Mouse (Mus musculus) urinary bladder, postnatal 10 days (tissue): Measurements from ENCODE around the gene Il3ra.

Experiments
- DNase-seq: peaks from one replicate; pipeline ENCODE4 v3.0.0; 2022; ENCODE audit warnings: low spot score

Gene Il3ra

DNA sequence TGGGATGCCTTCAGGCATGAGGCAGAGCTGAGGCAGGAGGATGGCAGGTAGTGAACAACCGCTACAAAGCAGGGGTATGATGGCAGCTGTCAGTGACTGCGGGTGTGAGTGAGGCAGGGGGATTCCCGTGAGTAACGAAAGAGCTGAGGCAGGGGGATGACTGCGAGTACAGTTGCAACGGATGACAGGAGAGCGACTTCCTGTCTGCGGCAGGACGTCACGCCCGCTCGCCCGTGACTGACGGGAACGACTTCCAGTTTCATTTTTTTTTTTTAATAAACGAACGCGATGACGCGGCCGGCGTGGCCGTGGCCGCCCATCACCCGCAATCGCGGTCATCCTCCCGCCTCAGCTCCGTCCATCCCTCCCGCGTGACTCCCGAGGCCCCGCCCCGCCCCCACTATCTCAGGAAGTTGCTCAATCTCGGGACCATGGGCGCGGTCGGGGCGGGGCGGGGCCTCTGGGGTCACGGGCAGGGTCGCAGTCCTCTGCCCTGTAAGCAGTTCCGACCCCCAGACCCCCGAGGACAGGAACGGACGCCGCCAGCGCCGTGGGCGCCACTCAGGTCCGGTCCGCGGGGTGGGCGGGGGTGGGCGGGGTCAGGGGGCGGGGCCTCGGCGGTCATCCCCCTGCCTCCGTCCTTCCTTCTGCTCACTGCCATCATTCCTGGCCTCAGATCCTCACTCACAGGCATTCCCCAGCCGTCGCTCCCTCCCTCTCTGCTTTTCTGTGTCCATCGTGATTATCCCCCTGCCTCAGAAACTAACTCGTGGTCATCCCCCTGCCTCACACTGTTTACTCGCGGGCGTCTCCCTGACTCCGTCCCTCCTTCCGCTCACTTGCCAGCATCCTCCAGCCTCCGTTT is at the start of gene Il3ra:
Gene Il3ra, plus strand, starts transcription at position 328 of the 865 bp plus-strand sequence.
- DNase-seq = peak; percentile 42

DNA sequence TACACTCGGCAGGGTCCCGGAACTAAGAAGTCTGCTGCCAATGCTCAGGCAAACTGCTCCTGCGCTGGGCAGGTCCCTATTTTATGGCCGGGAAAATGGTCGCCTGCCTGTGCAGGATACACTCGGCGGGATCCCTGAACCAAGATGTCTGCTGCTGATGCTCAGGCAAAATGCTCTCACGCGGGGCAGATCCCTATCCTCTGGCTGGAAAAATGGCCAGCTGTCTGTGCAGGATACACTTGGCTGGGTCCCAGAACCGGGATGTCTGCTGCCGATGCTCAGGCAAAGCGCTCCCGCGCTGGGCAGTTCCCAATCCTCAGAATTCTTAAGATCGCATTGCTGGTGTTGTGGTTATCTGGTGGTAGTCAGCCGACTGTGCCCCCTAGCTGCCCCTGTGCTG is 37.1 kb upstream of the Il3ra start:
- no peak for DNase-seq

DNA sequence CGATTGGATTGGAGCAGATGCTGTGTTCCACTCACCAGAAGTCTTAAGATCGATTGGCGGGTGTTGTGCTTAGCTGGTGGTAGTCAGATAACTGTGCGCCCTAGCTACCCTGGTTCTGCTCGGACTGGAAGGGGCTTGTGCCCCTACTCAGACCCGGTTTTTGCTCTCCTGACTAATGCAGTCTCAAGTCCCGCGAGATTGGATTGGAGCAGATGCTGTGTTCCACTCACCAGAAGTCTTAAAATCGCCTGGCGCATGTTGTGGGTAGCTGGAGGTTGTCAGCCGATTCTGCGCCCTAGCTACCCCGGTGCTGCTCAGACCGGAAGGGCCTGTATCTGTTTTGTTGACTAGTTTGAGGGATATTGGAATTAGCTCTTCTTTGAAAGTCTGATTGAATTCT is 36.7 kb upstream of the Il3ra start:
- DNase-seq = no peak

DNA sequence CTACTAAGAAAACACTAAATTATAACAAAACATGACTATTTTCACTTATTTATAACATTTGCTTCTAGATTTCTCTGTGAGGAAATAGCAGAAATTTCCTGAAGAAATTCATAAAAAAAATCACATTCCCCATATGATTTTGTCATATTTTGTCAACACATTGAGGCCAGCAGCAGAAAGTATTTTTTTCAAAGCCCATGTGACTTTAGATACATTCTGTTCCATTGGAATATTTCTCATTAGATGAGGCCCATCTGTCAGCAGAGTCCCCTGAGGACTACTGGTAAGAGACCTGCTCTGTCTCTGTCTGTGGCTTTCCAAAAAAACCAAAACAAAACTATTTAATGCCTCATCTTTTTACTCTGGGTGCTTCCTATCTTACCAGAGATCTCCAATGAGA is 23.5 kb upstream of the Il3ra start, which contains the start of gene Olfr31:
Gene Olfr31, plus strand, starts transcription at position 301 of the 400 bp plus-strand sequence.
- DNase-seq = no peak

DNA sequence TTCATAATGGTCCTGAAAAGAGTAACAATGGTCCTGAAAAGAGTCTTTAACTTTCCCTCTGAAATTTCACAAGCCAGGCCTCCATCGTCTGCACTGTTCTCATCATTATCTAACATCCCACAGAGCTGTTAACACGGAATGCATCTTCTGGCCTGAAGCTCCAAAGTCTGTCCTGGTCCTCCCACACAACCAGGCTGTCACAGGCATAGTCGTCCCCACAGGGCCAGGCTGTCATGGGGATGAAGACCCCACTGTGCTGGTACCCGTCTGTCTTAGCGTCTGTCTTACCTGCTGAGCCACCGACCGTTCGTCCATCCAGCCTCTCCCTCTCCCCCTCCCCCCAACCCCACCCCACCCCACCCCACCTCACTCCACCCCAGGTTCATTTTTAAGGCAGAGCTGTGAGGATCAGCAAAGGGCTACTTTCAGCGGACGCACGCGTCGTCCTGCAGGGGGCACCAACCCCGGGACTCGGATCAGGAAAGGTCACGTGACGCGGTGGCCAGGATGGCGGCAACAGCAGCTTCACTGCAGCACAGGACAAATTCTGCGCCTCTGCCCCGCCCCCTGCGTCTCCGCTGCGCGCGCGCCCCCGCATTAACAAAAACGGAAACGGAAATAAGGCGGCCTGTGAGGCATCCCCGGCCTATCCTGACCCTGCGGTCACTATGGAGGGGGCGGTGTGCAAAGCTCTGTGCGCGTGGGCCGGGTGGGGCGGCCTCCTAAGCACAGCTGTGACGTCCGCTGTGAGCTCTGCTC is 783 bp upstream of the Il3ra start:
- DNase-seq = peak; percentile 82

DNA sequence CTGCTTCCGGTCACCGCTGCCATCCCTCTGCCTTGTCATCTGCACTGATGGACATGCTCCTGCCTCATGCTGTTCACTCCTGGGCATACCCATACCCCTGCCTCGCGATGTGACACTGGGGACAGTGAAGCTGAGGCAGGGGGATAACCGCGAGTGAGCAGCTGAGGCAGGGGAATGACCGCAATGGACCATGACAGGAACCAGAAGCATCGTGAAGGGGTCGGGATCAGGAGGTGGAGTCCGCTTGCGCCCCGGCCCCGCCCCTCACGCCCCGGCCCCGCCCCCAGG is 682 bp downstream of the Il3ra start:
- no peak for DNase-seq

DNA sequence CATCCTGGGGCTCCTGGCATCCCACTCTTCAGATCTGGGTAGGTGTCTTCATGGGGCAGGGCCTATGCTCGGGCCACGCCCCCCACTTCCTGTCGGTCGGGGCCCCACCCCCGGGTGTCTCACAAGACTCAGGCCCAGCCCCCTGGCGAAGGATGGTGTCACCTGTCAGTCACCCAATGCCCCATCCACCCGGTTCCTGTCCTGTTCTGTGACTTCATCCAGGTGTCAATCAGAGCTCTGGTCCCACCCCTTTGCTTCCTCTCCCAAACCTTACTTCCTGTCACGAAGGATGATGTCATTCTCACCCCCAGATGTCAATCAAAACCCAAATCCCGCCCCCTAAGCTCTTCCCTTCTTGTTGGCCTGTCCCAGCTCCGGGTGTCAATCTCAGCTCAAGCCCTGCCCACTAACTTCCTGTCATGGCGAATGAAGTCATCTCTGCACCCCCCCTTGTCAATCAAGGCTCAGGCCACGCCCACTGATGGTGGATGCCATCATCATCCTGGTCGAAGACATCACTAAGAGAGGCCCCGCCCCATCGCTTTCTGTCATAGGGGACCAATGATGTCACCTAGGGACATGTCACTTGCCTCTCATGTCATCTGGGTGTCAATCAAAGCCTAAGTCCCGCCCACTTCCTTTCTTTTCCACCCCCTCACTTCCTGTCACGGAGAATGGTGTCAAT is 1.2 kb downstream of the Il3ra start:
- no peak for DNase-seq

DNA sequence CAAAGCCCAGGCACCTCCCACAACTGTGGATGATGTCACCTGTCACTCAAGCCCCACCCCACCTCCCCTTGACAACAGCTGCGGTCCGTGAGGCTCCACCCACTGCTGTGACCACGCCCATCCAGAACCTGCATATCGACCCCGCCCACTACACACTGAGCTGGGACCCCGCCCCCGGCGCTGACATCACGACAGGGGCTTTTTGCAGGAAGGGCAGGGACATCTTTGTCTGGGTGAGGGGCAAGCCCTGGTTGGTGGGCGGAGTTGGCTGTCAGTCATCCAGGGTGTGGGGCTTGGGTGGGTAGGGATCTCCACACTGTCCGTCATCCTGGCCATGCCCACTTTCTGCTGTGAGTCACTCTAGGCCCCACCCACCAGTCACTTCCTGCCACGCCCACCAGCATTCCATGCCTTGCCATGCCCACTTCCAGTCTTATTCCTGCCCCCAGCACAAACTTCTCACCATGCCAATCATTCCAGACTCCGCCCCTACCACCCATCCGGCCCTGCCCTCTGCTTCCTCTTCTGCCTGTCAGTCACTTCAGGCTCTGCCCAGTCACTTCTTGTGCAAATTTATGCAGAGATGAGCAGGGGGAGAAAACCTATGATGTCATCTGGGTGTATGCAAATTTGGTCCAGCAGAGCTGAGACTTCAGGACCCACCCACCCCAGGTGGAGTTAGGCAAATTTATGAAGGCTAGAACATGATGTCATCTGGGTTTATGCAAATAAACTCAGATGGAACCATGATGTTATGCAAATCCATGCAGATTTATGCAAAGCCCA is 2.0 kb downstream of the Il3ra start:
- no peak for DNase-seq

DNA sequence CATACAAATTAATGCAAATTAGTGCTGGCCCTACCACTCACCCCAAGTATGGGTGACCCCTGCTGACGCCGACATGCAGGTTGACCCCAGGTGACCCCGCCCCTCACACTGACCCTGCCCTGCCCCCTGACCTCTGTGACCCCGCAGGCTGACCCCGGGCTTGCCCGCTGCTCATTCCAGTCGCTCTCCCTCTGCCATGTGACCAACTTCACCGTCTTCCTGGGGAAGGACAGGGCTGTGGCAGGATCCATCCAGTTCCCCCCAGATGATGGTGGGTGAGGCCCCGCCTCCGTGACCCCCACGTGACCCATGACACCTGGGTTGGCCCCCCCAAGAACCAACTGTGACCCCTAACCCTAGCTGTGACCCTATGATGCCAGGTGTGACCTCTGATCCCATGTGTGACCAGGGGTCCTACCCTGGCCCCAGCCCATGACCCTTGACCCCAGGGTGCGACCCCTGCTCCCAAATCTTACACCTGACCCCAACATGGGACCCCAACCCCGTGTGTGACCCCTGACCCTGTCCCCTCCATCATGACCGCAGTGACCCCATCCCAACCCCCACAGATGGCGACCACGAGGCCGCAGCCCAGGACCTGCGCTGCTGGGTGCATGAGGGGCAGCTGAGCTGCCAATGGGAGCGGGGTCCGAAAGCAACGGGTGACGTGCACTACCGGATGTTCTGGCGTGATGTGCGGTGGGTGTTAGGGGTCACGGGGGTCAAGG is 2.8 kb downstream of the Il3ra start:
- no peak for DNase-seq

DNA sequence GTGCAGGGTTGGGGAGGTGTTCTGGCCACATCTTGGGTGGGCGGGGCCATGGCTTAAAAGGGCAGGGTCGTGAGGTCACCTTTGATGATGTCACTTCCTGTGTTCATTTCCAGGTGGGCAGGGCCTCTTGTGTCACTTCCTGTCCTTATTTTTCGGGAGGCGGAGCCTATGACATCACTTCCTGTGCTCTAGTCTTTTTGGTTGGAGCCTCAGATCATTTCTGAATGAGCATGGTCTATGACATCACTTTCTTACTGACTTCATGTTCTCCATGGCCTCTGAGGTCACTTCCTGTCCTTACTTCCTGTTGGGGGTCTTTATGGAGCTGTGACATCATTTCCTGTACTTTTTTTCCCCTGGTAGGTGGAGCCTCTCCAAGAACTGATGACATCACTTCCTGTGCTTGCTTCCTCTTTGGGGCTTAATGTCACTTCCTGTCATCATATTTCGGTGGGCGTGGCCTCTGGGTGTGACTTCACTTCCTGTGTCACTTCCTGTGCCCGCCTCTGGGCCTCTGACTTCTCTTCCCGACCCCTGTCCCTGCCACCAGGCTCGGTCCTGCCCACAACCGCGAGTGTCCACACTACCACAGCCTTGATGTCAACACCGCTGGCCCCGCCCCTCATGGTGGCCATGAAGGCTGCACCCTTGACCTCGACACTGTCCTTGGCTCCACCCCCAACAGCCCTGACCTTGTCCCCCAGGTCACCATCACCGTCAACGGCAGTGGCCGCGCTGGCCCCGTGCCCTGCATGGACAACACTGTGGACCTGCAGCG is 3.6 kb downstream of the Il3ra start:
- no peak for DNase-seq

DNA sequence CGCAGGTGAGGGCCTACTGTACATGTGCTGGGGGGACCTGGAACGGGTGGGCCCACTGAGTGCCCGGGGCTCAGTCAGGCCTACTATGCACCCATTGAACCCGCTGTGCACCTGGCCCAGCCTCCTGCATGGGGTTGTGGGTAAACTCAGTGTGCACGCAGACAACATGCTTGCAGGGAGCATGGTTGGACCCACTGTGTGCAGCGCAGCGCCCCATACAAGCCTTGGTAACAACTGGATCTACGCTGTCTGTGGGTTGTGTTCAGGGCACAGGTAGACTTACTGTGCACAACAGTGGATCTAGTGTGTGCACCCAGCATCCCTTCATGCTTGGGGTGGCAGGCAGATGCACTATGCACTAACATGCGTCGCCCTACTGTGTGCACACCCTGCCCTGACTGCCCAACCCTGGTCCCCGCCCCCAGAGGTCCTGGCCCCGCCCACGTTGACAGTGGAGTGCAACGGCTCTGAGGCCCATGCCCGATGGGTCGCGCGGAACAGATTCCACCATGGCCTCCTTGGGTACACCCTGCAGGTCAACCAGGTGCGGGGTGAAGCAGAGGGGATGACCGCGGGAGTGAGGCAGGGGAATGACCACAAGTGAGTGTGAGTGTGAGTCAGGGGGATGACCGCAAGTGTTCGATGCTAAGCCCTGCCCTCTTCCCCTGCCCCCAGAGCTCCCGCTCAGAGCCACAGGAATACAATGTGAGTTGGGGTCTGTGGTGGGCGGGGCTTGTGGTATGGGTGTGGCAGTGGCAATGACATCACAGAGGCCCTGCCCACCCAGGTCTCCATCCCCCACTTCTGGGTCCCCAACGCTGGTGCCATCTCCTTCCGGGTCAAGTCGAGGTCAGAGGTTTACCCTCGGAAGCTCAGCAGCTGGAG is 4.4 kb downstream of the Il3ra start:
- DNase-seq = no peak

DNA sequence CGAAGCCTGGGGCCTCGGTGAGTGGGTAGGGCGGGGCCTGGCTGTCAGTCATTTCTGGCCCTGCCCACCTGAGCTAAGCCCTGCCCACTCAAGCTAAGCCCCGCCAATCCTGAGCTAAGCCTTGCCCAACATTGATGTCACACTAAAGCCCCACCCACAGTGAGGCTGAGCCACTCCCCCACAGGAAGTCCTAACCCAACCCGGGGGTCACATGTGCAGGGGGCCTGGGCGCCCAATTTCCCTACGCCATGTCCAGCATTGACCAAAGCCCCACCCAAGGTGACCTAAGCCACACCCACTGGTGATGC is 5.0 kb downstream of the Il3ra start:
- no peak for DNase-seq

DNA sequence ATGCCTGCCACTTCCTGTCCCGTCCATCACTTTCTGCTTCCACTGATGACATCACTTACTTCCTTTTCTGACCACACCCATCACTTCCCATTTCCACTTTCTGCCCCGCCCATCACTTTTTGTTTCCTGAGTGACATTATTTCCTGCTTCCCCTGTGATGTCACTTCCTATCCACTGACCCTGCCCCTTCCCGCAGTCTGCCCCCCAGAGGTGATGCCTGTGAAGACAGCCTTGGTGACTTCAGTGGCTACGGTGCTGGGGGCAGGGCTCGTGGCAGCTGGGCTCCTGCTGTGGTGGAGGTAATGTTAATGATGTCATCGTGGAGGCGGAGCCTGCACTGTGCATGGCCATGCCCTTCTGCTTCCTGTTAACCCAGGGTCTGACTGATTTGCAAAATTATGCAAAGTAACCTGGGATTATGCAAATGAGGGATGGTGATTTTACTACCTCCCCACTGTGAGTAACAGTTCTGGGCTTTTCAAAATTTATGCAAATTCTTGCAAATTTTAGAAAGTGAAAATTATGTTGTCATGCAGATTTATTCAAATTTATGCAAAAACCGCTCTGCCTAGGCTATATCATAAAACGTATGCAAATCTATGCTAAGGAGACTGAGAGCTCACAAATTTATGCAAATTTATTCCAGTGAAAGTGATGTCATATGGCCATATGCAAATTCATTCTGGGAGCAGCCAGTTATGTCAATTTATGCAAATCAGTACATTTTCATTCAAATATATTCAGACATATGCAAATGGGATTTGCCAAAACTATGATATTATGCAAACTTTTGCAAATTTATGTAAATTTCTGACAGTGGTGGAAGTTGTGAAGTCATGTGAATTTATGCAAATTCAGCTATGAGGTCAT is 5.9 kb downstream of the Il3ra start:
- DNase-seq = no peak

DNA sequence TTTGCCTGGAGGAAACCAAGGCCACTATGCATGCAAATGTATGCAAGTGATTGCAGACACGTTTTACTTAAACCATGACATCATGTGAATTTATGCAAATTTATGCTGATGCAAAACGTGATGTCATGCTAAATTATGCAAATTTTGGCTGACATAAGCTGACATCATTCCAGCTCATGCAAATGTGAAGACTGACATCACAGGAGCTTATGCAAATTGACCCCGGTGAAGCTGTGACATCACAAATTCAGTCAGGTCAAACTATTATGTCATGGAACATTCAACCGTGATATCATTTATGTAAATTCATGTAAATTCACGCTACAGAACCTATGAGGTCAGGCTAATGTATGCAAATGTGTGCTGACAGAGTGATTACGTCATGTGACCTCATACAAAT is 6.5 kb downstream of the Il3ra start:
- DNase-seq = no peak

DNA sequence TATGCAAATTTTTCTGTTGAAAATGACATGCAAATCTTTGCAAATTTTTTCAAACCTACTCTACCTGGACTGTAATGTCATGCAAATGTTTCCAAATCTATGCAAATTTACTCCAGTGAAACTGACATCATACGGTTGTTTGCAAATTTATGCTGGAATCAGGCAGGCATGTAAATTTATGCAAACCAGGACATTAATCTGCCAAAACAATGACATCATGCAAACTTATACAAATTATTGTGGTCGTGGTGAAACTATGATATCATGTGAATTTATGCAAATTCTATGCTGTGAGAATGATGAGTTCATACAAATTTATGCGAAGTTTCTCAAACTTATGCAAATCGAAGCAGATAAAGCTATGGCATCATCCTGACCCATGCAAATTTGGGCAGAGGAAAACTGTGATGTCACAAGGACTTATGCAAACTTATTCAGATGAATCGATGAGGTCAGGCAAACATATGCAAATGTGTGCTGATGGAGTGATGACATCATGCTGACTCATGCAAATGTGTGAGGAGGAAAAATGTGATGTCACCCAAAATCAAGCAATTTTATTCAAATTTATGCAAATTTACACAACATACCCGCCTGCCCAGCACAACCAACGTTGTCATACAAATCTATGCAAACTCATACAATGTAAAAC is 7.1 kb downstream of the Il3ra start:
- no peak for DNase-seq

DNA sequence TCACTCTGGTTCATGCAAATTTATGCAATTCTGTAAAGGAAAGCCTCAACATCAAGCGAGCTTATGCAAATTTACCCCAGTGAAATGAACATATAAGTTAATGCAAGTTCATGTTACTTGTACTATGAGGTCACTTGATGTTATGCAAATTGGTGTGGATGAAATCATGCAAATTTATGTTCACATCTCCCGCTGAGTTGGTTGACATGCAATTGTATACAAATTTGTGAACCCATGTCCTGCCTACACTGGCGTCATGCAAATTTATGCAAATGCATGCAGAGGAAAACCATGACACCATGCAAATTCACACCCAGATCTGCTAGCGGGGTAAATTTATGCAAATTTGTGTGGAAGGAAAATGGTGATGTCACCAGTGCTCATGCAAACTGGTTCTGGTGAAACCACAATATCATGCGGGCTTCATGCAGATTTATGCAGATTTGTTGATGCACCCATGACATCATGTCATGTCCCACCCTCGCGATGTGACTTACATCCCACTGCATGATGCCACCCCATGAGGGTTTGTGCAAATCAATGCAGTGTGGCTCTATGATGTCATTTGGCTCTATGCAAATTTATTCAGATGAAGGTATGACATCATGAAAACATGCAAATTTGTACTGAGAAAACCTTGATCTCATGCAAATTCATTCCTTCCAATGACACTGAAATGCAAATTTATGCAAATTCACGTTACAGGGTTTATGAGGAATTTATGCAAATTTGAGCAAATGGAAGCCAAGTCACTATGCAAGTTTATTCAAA is 7.8 kb downstream of the Il3ra start:
- DNase-seq = no peak

DNA sequence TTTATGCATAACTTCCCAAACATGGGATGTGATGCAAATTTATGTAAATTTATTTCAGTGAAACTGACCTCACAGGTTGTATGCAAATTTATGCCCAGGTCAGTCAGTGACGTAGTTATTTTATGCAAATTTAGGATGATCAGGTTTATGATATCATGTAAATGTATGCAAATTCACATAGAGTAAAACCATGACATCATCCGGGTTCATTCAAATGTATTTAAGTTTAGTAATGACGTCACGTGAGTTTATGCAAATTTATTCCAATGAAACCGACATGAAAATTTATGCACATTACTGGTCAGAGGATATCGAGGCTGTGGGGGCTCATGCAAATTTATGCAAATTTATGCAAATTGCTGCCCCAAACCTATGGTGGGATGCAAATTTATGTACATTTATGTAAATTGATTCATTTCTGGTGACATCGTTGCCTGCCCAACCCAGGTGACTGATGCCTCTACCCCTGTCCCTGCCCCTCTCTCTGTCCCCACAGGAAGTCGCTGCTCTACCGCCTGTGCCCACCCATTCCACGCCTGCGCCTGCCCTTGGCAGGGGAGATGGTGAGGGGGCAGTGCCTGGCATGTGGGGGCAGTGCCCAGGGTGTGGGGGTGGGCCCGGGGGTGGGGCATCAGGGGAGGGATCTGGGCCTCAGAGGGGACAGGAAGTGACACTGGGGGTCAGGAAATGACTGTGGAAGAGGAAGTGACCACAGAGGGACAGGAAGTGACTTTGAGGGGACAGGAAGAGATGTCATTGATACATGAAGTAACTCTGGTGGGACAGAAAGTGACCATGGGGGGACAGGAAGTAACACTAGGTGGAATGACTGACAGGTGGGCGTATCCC is 8.7 kb downstream of the Il3ra start:
- no peak for DNase-seq
